Mouse (Mus musculus): ENCODE data around the gene H2-DMb2. TPM values are rescaled to one million over a fixed set of nuclear protein-coding genes. Genes with fewer than 3 reads are reported as not detected.
A peak's percentile ranks its signal among the peaks of the same experiment; 100 is the strongest.

The H2-DMb2 gene
- polyA plus RNA-seq, 1 experiment from 2014 or later: 0.38 TPM

GRCm38 (mm10) chr17:34128264-34128937 lies 14.7 kb upstream of the H2-DMb2 start:
- Histone ChIP-seq H3K36me3 (no peaks in the 10 kb centered on the region), H3K9ac (no peak overlapping the region), H3K4me2 (peak overlapping the region; percentile 29), H3K27ac (replicated peaks) (0 out of 2 replicates have a peak overlapping the region, but pooled peaks have one; percentile 17), H3K27me3 (no peaks in the 10 kb centered on the region), H3K4me1 (replicated peaks) (peaks cover 35% of the 10 kb centered on the region), H3K4me3 (no peak overlapping the region; the same call in 1 of the 2 replicates), H3K9me3 (no peaks in the 10 kb centered on the region)
- no peak for ATAC-seq (ENCODE audit: low FRiP score, low read depth)
- 21% methylated on average over 13 of the region's 13 CpGs for WGBS

GRCm38 (mm10) chr17:34128944-34129791 lies 13.9 kb upstream of the H2-DMb2 start:
- H3K9ac ChIP-seq: no peak overlapping the region
- no peaks in the 10 kb centered on the region for H3K27me3 ChIP-seq
- no peaks in the 10 kb centered on the region for H3K9me3 ChIP-seq
- H3K36me3 ChIP-seq: no peaks in the 10 kb centered on the region
- peaks cover 28% of the 10 kb centered on the region for H3K4me1 ChIP-seq (replicated peaks)
- H3K27ac ChIP-seq (replicated peaks): 0 out of 2 replicates have a peak overlapping the region, but pooled peaks have one; percentile 17
- 22% methylated on average over 18 of the region's 18 CpGs for WGBS
- H3K4me3 ChIP-seq: no peak overlapping the region; the same call in 1 of the 2 replicates
- H3K4me2 ChIP-seq: peak overlapping the region; percentile 29
- ATAC-seq (ENCODE audit: low FRiP score, low read depth): no peak

- Histone ChIP-seq H3K4me3 (no peak overlapping the region), H3K36me3 (no peaks in the 10 kb centered on the region), H3K4me2 (no peak overlapping the region), H3K4me1 (replicated peaks) (peaks cover 19% of the 10 kb centered on the region), H3K27me3 (no peaks in the 10 kb centered on the region), H3K9ac (no peak overlapping the region), H3K27ac (replicated peaks) (no peak overlapping the region), H3K9me3 (no peaks in the 10 kb centered on the region)
- ATAC-seq (ENCODE audit: low FRiP score, low read depth): no peak
- WGBS: 82% methylated on average over 19 of the region's 19 CpGs
Measured at GRCm38 (mm10) chr17:34130073-34130947, 12.8 kb upstream of the H2-DMb2 start.

GRCm38 (mm10) chr17:34131911-34132310 lies 11.2 kb upstream of the H2-DMb2 start:
- no peak for ATAC-seq (ENCODE audit: low FRiP score, low read depth)
- H3K9ac ChIP-seq: no peak overlapping the region
- peaks cover 19% of the 10 kb centered on the region for H3K4me1 ChIP-seq (replicated peaks)
- H3K36me3 ChIP-seq: no peaks in the 10 kb centered on the region
- no peak overlapping the region for H3K27ac ChIP-seq (replicated peaks)
- H3K4me2 ChIP-seq: no peak overlapping the region
- 75% methylated on average over 7 of the region's 7 CpGs for WGBS
- H3K9me3 ChIP-seq: no peaks in the 10 kb centered on the region
- H3K4me3 ChIP-seq: no peak overlapping the region
- H3K27me3 ChIP-seq: 0 out of 2 replicates have a peak, but pooled peaks cover 5% of the 10 kb centered on the region

GRCm38 (mm10) chr17:34133289-34133688 lies 9.8 kb upstream of the H2-DMb2 start:
- Histone ChIP-seq H3K4me2 (no peak overlapping the region), H3K27ac (replicated peaks) (no peak overlapping the region), H3K9ac (no peak overlapping the region), H3K36me3 (no peaks in the 10 kb centered on the region), H3K27me3 (peaks cover 18% of the 10 kb centered on the region), H3K4me1 (replicated peaks) (peaks cover 15% of the 10 kb centered on the region), H3K9me3 (no peaks in the 10 kb centered on the region), H3K4me3 (no peak overlapping the region)
- WGBS: 85% methylated on average over 11 of the region's 11 CpGs
- no peak for ATAC-seq (ENCODE audit: low FRiP score, low read depth)

- H3K9me3 ChIP-seq: no peaks in the 10 kb centered on the region
- no peak overlapping the region for H3K4me2 ChIP-seq
- H3K36me3 ChIP-seq: no peaks in the 10 kb centered on the region
- peaks cover 9% of the 10 kb centered on the region for H3K4me1 ChIP-seq (replicated peaks)
- no peak overlapping the region for H3K9ac ChIP-seq
- H3K27ac ChIP-seq (replicated peaks): no peak overlapping the region
- no peak overlapping the region for H3K4me3 ChIP-seq
- H3K27me3 ChIP-seq: peaks cover 30% of the 10 kb centered on the region
- WGBS: 85% methylated on average over 3 of the region's 3 CpGs
- no peak for ATAC-seq (ENCODE audit: low FRiP score, low read depth)
Measured at GRCm38 (mm10) chr17:34134451-34134850, 8.7 kb upstream of the H2-DMb2 start.

- Histone ChIP-seq H3K36me3 (no peaks in the 10 kb centered on the region), H3K4me1 (replicated peaks) (peaks cover 17% of the 10 kb centered on the region), H3K4me3 (peak overlapping the region; percentile 39), H3K27me3 (peaks cover 39% of the 10 kb centered on the region), H3K9ac (peak overlapping the region; percentile 30; the same call in 1 of the 2 replicates), H3K9me3 (no peaks in the 10 kb centered on the region), H3K4me2 (peak overlapping the region; percentile 67), H3K27ac (replicated peaks) (no peak overlapping the region)
- 6% methylated on average over 31 of the region's 31 CpGs for WGBS
- peak; percentile 97 for ATAC-seq (ENCODE audit: low FRiP score, low read depth)
Measured at GRCm38 (mm10) chr17:34135297-34136224, 7.5 kb upstream of the H2-DMb2 start.

- H3K9me3 ChIP-seq: no peaks in the 10 kb centered on the region
- no peak for ATAC-seq (ENCODE audit: low FRiP score, low read depth)
- peaks cover 48% of the 10 kb centered on the region for H3K27me3 ChIP-seq
- peaks cover 17% of the 10 kb centered on the region for H3K4me1 ChIP-seq (replicated peaks)
- H3K9ac ChIP-seq: no peak overlapping the region
- H3K4me3 ChIP-seq: no peak overlapping the region
- H3K4me2 ChIP-seq: no peak overlapping the region
- H3K27ac ChIP-seq (replicated peaks): no peak overlapping the region
- H3K36me3 ChIP-seq: no peaks in the 10 kb centered on the region
- 68% methylated on average over 7 of the region's 7 CpGs for WGBS
Measured at GRCm38 (mm10) chr17:34137601-34138000, 5.5 kb upstream of the H2-DMb2 start.

GRCm38 (mm10) chr17:34138655-34139054 lies 4.5 kb upstream of the H2-DMb2 start:
- H3K4me2 ChIP-seq: no peak overlapping the region; the same call in 1 of the 2 replicates
- no peak for ATAC-seq (ENCODE audit: low FRiP score, low read depth)
- H3K27ac ChIP-seq (replicated peaks): no peak overlapping the region
- H3K27me3 ChIP-seq: peaks cover 48% of the 10 kb centered on the region
- H3K9ac ChIP-seq: no peak overlapping the region
- no peaks in the 10 kb centered on the region for H3K9me3 ChIP-seq
- H3K4me1 ChIP-seq (replicated peaks): peaks cover 17% of the 10 kb centered on the region
- 85% methylated on average over 7 of the region's 7 CpGs for WGBS
- H3K4me3 ChIP-seq: 0 out of 2 replicates have a peak overlapping the region, but pooled peaks have one; percentile 24
- H3K36me3 ChIP-seq: no peaks in the 10 kb centered on the region

- WGBS: 2% methylated on average over 16 of the region's 16 CpGs
- no peak for ATAC-seq (ENCODE audit: low FRiP score, low read depth)
- H3K27ac ChIP-seq (replicated peaks): no peak overlapping the region
- peak overlapping the region; percentile 24 for H3K4me3 ChIP-seq
- peak overlapping the region; percentile 58 for H3K4me2 ChIP-seq
- no peaks in the 10 kb centered on the region for H3K36me3 ChIP-seq
- peaks cover 48% of the 10 kb centered on the region for H3K27me3 ChIP-seq
- H3K9ac ChIP-seq: no peak overlapping the region
- H3K4me1 ChIP-seq (replicated peaks): peaks cover 17% of the 10 kb centered on the region
- no peaks in the 10 kb centered on the region for H3K9me3 ChIP-seq
Measured at GRCm38 (mm10) chr17:34139416-34139815, 3.7 kb upstream of the H2-DMb2 start.

GRCm38 (mm10) chr17:34140240-34140639 lies 2.9 kb upstream of the H2-DMb2 start:
- Histone ChIP-seq H3K27me3 (peaks cover 48% of the 10 kb centered on the region), H3K36me3 (no peaks in the 10 kb centered on the region), H3K27ac (replicated peaks) (no peak overlapping the region), H3K4me2 (no peak overlapping the region), H3K9ac (no peak overlapping the region), H3K4me3 (no peak overlapping the region), H3K9me3 (no peaks in the 10 kb centered on the region), H3K4me1 (replicated peaks) (peaks cover 17% of the 10 kb centered on the region)
- no peak for ATAC-seq (ENCODE audit: low FRiP score, low read depth)
- 20% methylated on average over 5 of the region's 5 CpGs for WGBS

Measured in hindbrain, embryonic 15.5 days (tissue).